In genomic region chr3:88205563-88206491, GRCm38 (mm10) we compare ENCODE assay signal across 15 mouse cellular contexts. TPM values are rescaled to one million over a fixed set of nuclear protein-coding genes. Genes with fewer than 3 reads are reported as not detected.
A peak's percentile ranks its signal among the peaks of the same experiment; 100 is the strongest.
DNase-seq lines count a peak whose midpoint lies in the region; ATAC-seq and TF ChIP-seq lines count a peak whose summit lies in the region.
"Had no signal": no experiment of that assay in that cellular context is flagged by ENCODE, and none has a peak within 500 bp of the region (broad histone marks: within the 10 kb centered on the region; RNA-seq: fewer than 3 reads in every experiment).

No protein-coding gene starts in this region.

- WGBS in forebrain, embryonic 10.5 days: under 1% methylated on average over 8 of the region's 8 CpGs
- 4% methylated on average over 8 of the region's 8 CpGs for WGBS in hindbrain, embryonic 15.5 days
- WGBS in neural tube, embryonic 14.5 days: under 1% methylated on average over 8 of the region's 8 CpGs

- peak overlapping the region; percentile 64 for H3K9ac ChIP-seq in hindbrain, embryonic 15.5 days
- peak overlapping the region; percentile 95 for H3K9ac ChIP-seq in neural tube, embryonic 14.5 days (replicated peaks; ENCODE audit: low read depth, low read length)
- H3K9ac ChIP-seq: liver, embryonic 14.5 days had no signal

- DNase-seq in left cerebral cortex, adult 2 months (ENCODE audit: extremely low spot score in 1 of 2, low spot score in 2 of 2): no peak
- no peak for DNase-seq in left cerebral cortex, adult 18-20 months (ENCODE audit: low spot score in 2 of 2)
- DNase-seq in forebrain, embryonic 10.5 days (ENCODE audit: extremely low spot score, low spot score): peak; percentile 81
- no peak for DNase-seq in liver
- DNase-seq in thymus, postnatal 36 days: no peak
- DNase-seq: gastrocnemius, postnatal 14 days; kidney, postnatal 4 days; spleen, adult 18-20 months had no signal

- no peaks in the 10 kb centered on the region for H3K9me3 ChIP-seq in forebrain, embryonic 10.5 days
- H3K9me3 ChIP-seq in hindbrain, embryonic 15.5 days: no peaks in the 10 kb centered on the region
- no peaks in the 10 kb centered on the region for H3K9me3 ChIP-seq in neural tube, embryonic 14.5 days (ENCODE audit: control insufficient read depth, low read length)
- H3K9me3 ChIP-seq: megakaryocyte, embryonic 14.5 days had no signal

- peak overlapping the region; percentile 93 for H3K27ac ChIP-seq in left cerebral cortex, adult 2 months
- peak overlapping the region; percentile 98 for H3K27ac ChIP-seq in forebrain, embryonic 10.5 days
- peak overlapping the region; percentile 96 for H3K27ac ChIP-seq in hindbrain, embryonic 15.5 days (replicated peaks)
- peak overlapping the region; percentile 99 for H3K27ac ChIP-seq in neural tube, embryonic 14.5 days (ENCODE audit: low read depth, low read length)
- H3K27ac ChIP-seq: liver, embryonic 14.5 days had no signal

- no peak for TF ChIP-seq CTCF in left cerebral cortex, adult 2 months (IDR thresholded peaks at IDR 0.05)

- peaks cover 16% of the 10 kb centered on the region for H3K36me3 ChIP-seq in forebrain, embryonic 10.5 days (replicated peaks)
- H3K36me3 ChIP-seq in hindbrain, embryonic 15.5 days: no peaks in the 10 kb centered on the region
- H3K36me3 ChIP-seq in neural tube, embryonic 14.5 days (ENCODE audit: control insufficient read depth, insufficient read depth, low read length): no peaks in the 10 kb centered on the region

- H3K4me2 ChIP-seq in hindbrain, embryonic 15.5 days: peak overlapping the region; percentile 91
- H3K4me2 ChIP-seq in neural tube, embryonic 14.5 days (ENCODE audit: low read depth, low read length): peak overlapping the region; percentile 93; the same call in 1 of the 2 replicates

- peak; percentile 74 for ATAC-seq in hindbrain, embryonic 15.5 days (ENCODE audit: low FRiP score, low read depth)
- ATAC-seq in neural tube, embryonic 14.5 days (ENCODE audit: low read depth): peak; percentile 70
- ATAC-seq in erythroid progenitor cell, adult 5-6 weeks (replicated peaks; ENCODE audit: low FRiP score, poor library complexity, severe bottlenecking): no peak

- intact Hi-C loops in left cerebral cortex, adult 2 months (cut with DNase I): loop anchor here (1.0 kb wide), 2 partner anchors 16 to 26 kb away; no protein-coding TSS in a partner anchor

- H3K4me3 ChIP-seq in left cerebral cortex, adult 2 months: peak overlapping the region; percentile 71
- H3K4me3 ChIP-seq in forebrain, embryonic 10.5 days: peak overlapping the region; percentile 78
- H3K4me3 ChIP-seq in hindbrain, embryonic 15.5 days: peak overlapping the region; percentile 53
- H3K4me3 ChIP-seq in neural tube, embryonic 14.5 days (ENCODE audit: low read depth, low read length): peak overlapping the region; percentile 63
- H3K4me3 ChIP-seq: megakaryocyte, embryonic 14.5 days had no signal

- peaks cover 100% of the 10 kb centered on the region for H3K27me3 ChIP-seq in forebrain, embryonic 10.5 days (ENCODE audit: poor library complexity, severe bottlenecking)
- no peaks in the 10 kb centered on the region for H3K27me3 ChIP-seq in hindbrain, embryonic 15.5 days
- no peaks in the 10 kb centered on the region for H3K27me3 ChIP-seq in neural tube, embryonic 14.5 days (ENCODE audit: control insufficient read depth, insufficient read depth, low read length)

- peaks cover 100% of the 10 kb centered on the region for H3K4me1 ChIP-seq in forebrain, embryonic 10.5 days
- H3K4me1 ChIP-seq in hindbrain, embryonic 15.5 days (replicated peaks): peaks cover 65% of the 10 kb centered on the region
- H3K4me1 ChIP-seq in neural tube, embryonic 14.5 days (ENCODE audit: control insufficient read depth, insufficient read depth, low read length): peaks cover 58% of the 10 kb centered on the region

RNA-seq across cellular contexts. Expression of gene Rhbg, which starts 48.7 kb away (rescaled TPM):
- not detected for total RNA-seq in left cerebral cortex, adult 2 months (2021)
- total RNA-seq in left cerebral cortex, adult 18-20 months (2021): not detected
- polyA plus RNA-seq in forebrain, embryonic 10.5 days (2016; fragmentation: Nextera tagmentation; extraction: Ambion mirVana): 0.37 and 0.38 TPM in 2 replicates
- polyA plus RNA-seq in hindbrain, embryonic 15.5 days (2015; fragmentation: Nextera tagmentation; extraction: Ambion mirVana): 0.55 and 0.60 TPM in 2 replicates
- polyA plus RNA-seq in neural tube, embryonic 14.5 days (2014; fragmentation: Nextera tagmentation; extraction: Ambion mirVana): 0.51 and 0.85 TPM in 2 replicates
- total RNA-seq in erythroid progenitor cell, adult 5-6 weeks (2015; ENCODE audit: low replicate concordance): not detected in 2 replicates
- total RNA-seq in erythroid progenitor cell, adult 5-6 weeks (2017; ENCODE audit: low replicate concordance): not detected in 2 replicates
- total RNA-seq: common myeloid progenitor, adult 5-6 weeks; gastrocnemius, postnatal 14 days; heart, postnatal 25 days had no signal
